Comparison of ENCODE assay signal across 22 mouse cellular contexts in the genomic region with DNA sequence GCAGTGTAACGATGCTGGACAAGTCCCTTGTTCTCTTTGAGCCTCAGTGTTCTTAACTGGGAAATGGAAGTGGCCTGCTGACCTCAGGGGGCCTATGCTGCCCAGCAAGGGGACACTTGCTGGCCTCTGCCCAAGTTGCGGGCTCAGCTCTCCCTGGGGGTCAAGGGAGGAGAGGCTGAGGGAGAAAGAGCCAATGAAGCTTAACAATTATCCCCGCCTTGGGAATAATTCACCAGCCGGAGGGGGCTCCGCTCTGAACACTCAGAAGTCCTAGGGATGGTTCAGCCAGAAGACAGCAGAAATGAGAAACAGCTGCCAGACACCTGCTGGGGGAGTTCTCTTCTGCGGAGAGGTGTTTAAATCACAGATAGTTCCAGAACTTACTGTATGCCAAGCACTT. TPM values are rescaled to one million over a fixed set of nuclear protein-coding genes. Genes with fewer than 3 reads are reported as not detected.
DNase-seq lines count a peak whose midpoint lies in the region; ATAC-seq and TF ChIP-seq lines count a peak whose summit lies in the region.
"Had no signal": no experiment of that assay in that cellular context is flagged by ENCODE, and none has a peak within 500 bp of the region (broad histone marks: within the 10 kb centered on the region; RNA-seq: fewer than 3 reads in every experiment).

No protein-coding gene starts in this region.

- peak overlapping the region; percentile 38 for H3K4me2 ChIP-seq in intestine, embryonic 15.5 days (replicated peaks)
- H3K4me2 ChIP-seq in liver, postnatal 0 days (ENCODE audit: low read depth, low read length) = peak overlapping the region; percentile 61
- H3K4me2 ChIP-seq in hindbrain, embryonic 16.5 days (ENCODE audit: low read length) = no peak overlapping the region
- H3K4me2 ChIP-seq: heart, embryonic 11.5 days; lung, embryonic 15.5 days; neural tube, embryonic 12.5 days had no signal

- no peaks in the 10 kb centered on the region for H3K9me3 ChIP-seq in intestine, embryonic 15.5 days
- no peaks in the 10 kb centered on the region for H3K9me3 ChIP-seq in liver, postnatal 0 days (ENCODE audit: low read length)
- no peaks in the 10 kb centered on the region for H3K9me3 ChIP-seq in hindbrain, embryonic 16.5 days (ENCODE audit: control insufficient read depth, low read length)
- H3K9me3 ChIP-seq: lung, embryonic 15.5 days; neural tube, embryonic 12.5 days had no signal

- H3K4me3 ChIP-seq in intestine, embryonic 15.5 days (replicated peaks) = peak overlapping the region; percentile 40
- H3K4me3 ChIP-seq in kidney, adult 2 months (ENCODE audit: insufficient read depth, low read depth, low read length) = peak overlapping the region; percentile 59
- peak overlapping the region; percentile 50 for H3K4me3 ChIP-seq in liver, postnatal 0 days (ENCODE audit: low read depth, low read length)
- H3K4me3 ChIP-seq in hindbrain, embryonic 16.5 days (ENCODE audit: low read length) = no peak overlapping the region
- H3K4me3 ChIP-seq: lung, embryonic 15.5 days; neural tube, embryonic 12.5 days had no signal

- TF ChIP-seq POLR2A in kidney, adult 2 months (IDR thresholded peaks at IDR 0.05; ENCODE audit: low read depth, low read length) = no peak

- no peaks in the 10 kb centered on the region for H3K27me3 ChIP-seq in intestine, embryonic 15.5 days (replicated peaks)
- H3K27me3 ChIP-seq in kidney, adult 2 months (replicated peaks; ENCODE audit: control insufficient read depth, insufficient read depth, low read length) = no peaks in the 10 kb centered on the region
- no peaks in the 10 kb centered on the region for H3K27me3 ChIP-seq in liver, postnatal 0 days (ENCODE audit: insufficient read depth, low read length)
- H3K27me3 ChIP-seq in hindbrain, embryonic 16.5 days (replicated peaks; ENCODE audit: control insufficient read depth, insufficient read depth, low read length) = no peaks in the 10 kb centered on the region
- H3K27me3 ChIP-seq: lung, embryonic 15.5 days; neural tube, embryonic 12.5 days had no signal

- no peak for ATAC-seq in intestine, embryonic 15.5 days
- no peak for ATAC-seq in liver, postnatal 0 days
- no peak for ATAC-seq in hindbrain, embryonic 16.5 days
- ATAC-seq: Patski had no signal

- peak overlapping the region; percentile 36 for H3K9ac ChIP-seq in intestine, embryonic 15.5 days
- H3K9ac ChIP-seq in liver, postnatal 0 days (replicated peaks) = peak overlapping the region; percentile 77
- H3K9ac ChIP-seq in hindbrain, embryonic 16.5 days (ENCODE audit: low read depth, low read length) = no peak overlapping the region
- H3K9ac ChIP-seq: lung, embryonic 15.5 days; neural tube, embryonic 12.5 days had no signal

- TF ChIP-seq EP300 in liver, postnatal 0 days (IDR thresholded peaks at IDR 0.05; ENCODE audit: low read depth) = no peak

- peaks cover 16% of the 10 kb centered on the region for H3K4me1 ChIP-seq in intestine, embryonic 15.5 days (replicated peaks)
- H3K4me1 ChIP-seq in kidney, adult 2 months (ENCODE audit: control insufficient read depth, insufficient read depth, low read length) = peaks cover 9% of the 10 kb centered on the region; the same call in 1 of the 2 replicates
- peaks cover 23% of the 10 kb centered on the region for H3K4me1 ChIP-seq in liver, postnatal 0 days (ENCODE audit: insufficient read depth)
- H3K4me1 ChIP-seq in hindbrain, embryonic 16.5 days (ENCODE audit: control insufficient read depth, insufficient read depth, low read depth, low read length) = no peaks in the 10 kb centered on the region
- H3K4me1 ChIP-seq: lung, embryonic 15.5 days had no signal

- H3K27ac ChIP-seq in intestine, embryonic 15.5 days = peak overlapping the region; percentile 52; the same call in 1 of the 2 replicates
- H3K27ac ChIP-seq in kidney, adult 2 months (ENCODE audit: insufficient read depth, low read depth, low read length) = peak overlapping the region; percentile 99
- peak overlapping the region; percentile 84 for H3K27ac ChIP-seq in liver, postnatal 0 days (ENCODE audit: low read depth)
- no peak overlapping the region for H3K27ac ChIP-seq in hindbrain, embryonic 16.5 days (ENCODE audit: low read depth, low read length)
- H3K27ac ChIP-seq: lung, embryonic 15.5 days; neural tube, embryonic 12.5 days had no signal

- intact Hi-C loops in left cerebral cortex, postnatal 14 days (cut with DNase I) = no loop called here
- intact Hi-C loops in left cerebral cortex, postnatal 25 days (cut with DNase I) = no loop called here

- DNase-seq in kidney, adult 2 months = peak; percentile 92
- DNase-seq in kidney, postnatal 25 days = peak; percentile 82 to 94
- peak; percentile 27 for DNase-seq in liver, postnatal 0 days
- no peak for DNase-seq in left cerebral cortex, postnatal 14 days (ENCODE audit: low spot score in 2 of 2)
- DNase-seq in left cerebral cortex, postnatal 25 days (ENCODE audit: low spot score in 2 of 2) = no peak
- DNase-seq: B cell, adult 2 months; cerebellum, postnatal 25 days; gastrocnemius, postnatal 36 days; left cerebral cortex, postnatal 4 days; thymus, postnatal 14 days had no signal

- 41% methylated on average over 6 of the region's 6 CpGs for WGBS in intestine, embryonic 15.5 days
- WGBS in kidney, adult 2 months = 17% methylated on average over 6 of the region's 6 CpGs
- WGBS in liver, postnatal 0 days (ENCODE audit: insufficient replicate concordance) = 63% methylated on average over 6 of the region's 6 CpGs
- WGBS in hindbrain, embryonic 16.5 days = 29% methylated on average over 6 of the region's 6 CpGs

- H3K36me3 ChIP-seq in intestine, embryonic 15.5 days = no peaks in the 10 kb centered on the region
- H3K36me3 ChIP-seq in kidney, adult 2 months (ENCODE audit: control insufficient read depth, insufficient read depth, low read length) = no peaks in the 10 kb centered on the region; the same call in 1 of the 2 replicates
- H3K36me3 ChIP-seq in liver, postnatal 0 days (replicated peaks; ENCODE audit: insufficient read depth, low read length) = peaks cover 7% of the 10 kb centered on the region
- H3K36me3 ChIP-seq in hindbrain, embryonic 16.5 days (ENCODE audit: control insufficient read depth, insufficient read depth, low read length) = no peaks in the 10 kb centered on the region
- H3K36me3 ChIP-seq: lung, embryonic 15.5 days; neural tube, embryonic 12.5 days had no signal

- TF ChIP-seq CTCF in kidney, adult 2 months (conservative IDR thresholded peaks at IDR 0.05; ENCODE audit: insufficient read depth, insufficient read length, low read depth, low read length) = no peak
- TF ChIP-seq CTCF in liver, postnatal 0 days (IDR thresholded peaks at IDR 0.05; ENCODE audit: low read depth) = no peak

RNA-seq across cellular contexts. Expression of a gene that starts 43.2 kb away (rescaled TPM):
- polyA plus RNA-seq in intestine, embryonic 15.5 days (2015; fragmentation: Nextera tagmentation; extraction: Ambion mirVana) = 85.1 and 85.9 TPM in 2 replicates
- polyA plus RNA-seq in kidney, adult 2 months (2012; rRNA removed) = 354 and 376 TPM in 2 replicates
- 25.1 and 27.5 TPM in 2 replicates for polyA plus RNA-seq in liver, postnatal 0 days (2015; fragmentation: Nextera tagmentation; extraction: Ambion mirVana)
- not detected for total RNA-seq in left cerebral cortex, postnatal 14 days (2021)
- 0.05 TPM in 1 of 2 replicates, not detected in the other for polyA plus RNA-seq in hindbrain, embryonic 16.5 days (2015; fragmentation: Nextera tagmentation; extraction: Ambion mirVana)
- not detected for total RNA-seq in left cerebral cortex, postnatal 25 days (2021)
- total RNA-seq: gastrocnemius, postnatal 36 days; heart, postnatal 25 days; layer of hippocampus, postnatal 14 days; left cerebral cortex, postnatal 4 days; megakaryocyte, adult 5-6 weeks; midbrain, postnatal 0 days had no signal
- polyA plus RNA-seq: frontal cortex, adult 2 months; midbrain, postnatal 0 days; neural tube, embryonic 12.5 days had no signal

RNA-seq across cellular contexts. Expression of a gene that starts 52.3 kb away (rescaled TPM):
- 25.7 and 26.5 TPM in 2 replicates for polyA plus RNA-seq in intestine, embryonic 15.5 days (2015; fragmentation: Nextera tagmentation; extraction: Ambion mirVana)
- 11.3 and 12.0 TPM in 2 replicates for polyA plus RNA-seq in kidney, adult 2 months (2012; rRNA removed)
- 6.7 and 9.5 TPM in 2 replicates for polyA plus RNA-seq in liver, postnatal 0 days (2015; fragmentation: Nextera tagmentation; extraction: Ambion mirVana)
- 10 to 100 TPM; 66.7 to 70.6 TPM for total RNA-seq in left cerebral cortex, postnatal 14 days (2021)
- 37.6 and 43.2 TPM in 2 replicates for polyA plus RNA-seq in hindbrain, embryonic 16.5 days (2015; fragmentation: Nextera tagmentation; extraction: Ambion mirVana)
- total RNA-seq in left cerebral cortex, postnatal 25 days (2021) = 10 to 100 TPM; 69.4 to 71.3 TPM

RNA-seq across cellular contexts. Expression of a gene that starts 57.7 kb away (rescaled TPM):
- polyA plus RNA-seq in intestine, embryonic 15.5 days (2015; fragmentation: Nextera tagmentation; extraction: Ambion mirVana) = 0.35 and 0.39 TPM in 2 replicates
- polyA plus RNA-seq in kidney, adult 2 months (2012; rRNA removed) = 3.6 and 4.6 TPM in 2 replicates
- not detected in 2 replicates for polyA plus RNA-seq in liver, postnatal 0 days (2015; fragmentation: Nextera tagmentation; extraction: Ambion mirVana)
- not detected for total RNA-seq in left cerebral cortex, postnatal 14 days (2021)
- polyA plus RNA-seq in hindbrain, embryonic 16.5 days (2015; fragmentation: Nextera tagmentation; extraction: Ambion mirVana) = 0.34 and 1.0 TPM in 2 replicates
- not detected for total RNA-seq in left cerebral cortex, postnatal 25 days (2021)
- total RNA-seq: gastrocnemius, postnatal 36 days; heart, postnatal 25 days; layer of hippocampus, postnatal 14 days; megakaryocyte, adult 5-6 weeks had no signal
- polyA plus RNA-seq: heart, embryonic 11.5 days; neural tube, embryonic 12.5 days; Patski; stomach, embryonic 14.5 days had no signal

Comparison
In these comparisons a context has a peak if more than half of its experiments do, and no peak if none do; other contexts are left out.
1. DNase-seq: peak in kidney, adult 2 months (single experiment), kidney, postnatal 25 days (2 of 2) and liver, postnatal 0 days (single experiment); none in left cerebral cortex, postnatal 14 days (0 of 2) and left cerebral cortex, postnatal 25 days (0 of 2).
2. RNA of a gene that starts 43.2 kb away (polyA plus RNA-seq): 354 to 376 TPM in kidney, adult 2 months, 85.1 to 85.9 TPM in intestine, embryonic 15.5 days and 25.1 to 27.5 TPM in liver, postnatal 0 days; 0.05 TPM in hindbrain, embryonic 16.5 days; every median in the first group is over 10 times any median in the second.